In the genomic region with DNA sequence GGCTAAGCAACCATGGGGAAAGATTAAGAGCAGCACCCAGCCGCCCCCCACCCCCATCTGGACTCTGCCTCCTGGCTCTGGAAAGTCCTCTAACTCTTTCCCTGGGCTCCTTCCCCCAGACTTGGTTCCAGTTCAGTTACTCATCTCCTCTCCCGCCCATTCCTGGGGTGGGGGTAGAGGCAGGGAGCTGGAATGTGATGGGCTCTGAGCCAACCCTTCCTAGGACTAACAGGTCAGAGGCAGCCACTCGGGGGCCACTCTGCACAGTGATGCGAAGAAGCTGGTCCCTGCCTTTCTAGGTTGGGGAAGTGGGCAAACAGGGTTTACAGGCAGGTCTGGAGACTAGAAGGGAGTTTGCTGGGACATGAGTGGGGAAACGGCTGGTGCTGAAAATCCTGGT, we compare ENCODE assay signal across 8 mouse cellular contexts. TPM values are rescaled to one million over a fixed set of nuclear protein-coding genes. Genes with fewer than 3 reads are reported as not detected.
A peak's percentile ranks its signal among the peaks of the same experiment; 100 is the strongest.
DNase-seq lines count a peak whose midpoint lies in the region; ATAC-seq and TF ChIP-seq lines count a peak whose summit lies in the region.

No protein-coding gene starts in this region.

- no peaks in the 10 kb centered on the region for H3K36me3 ChIP-seq in heart, embryonic 15.5 days
- no peaks in the 10 kb centered on the region for H3K36me3 ChIP-seq in limb, embryonic 13.5 days
- no peaks in the 10 kb centered on the region for H3K36me3 ChIP-seq in neural tube, embryonic 15.5 days

- CTCF ChIA-PET in Patski (lab: Charles Lee) = interaction anchor here (1.1 to 2.0 kb wide), 5 partner anchors 11 to 57 kb away, joined by 3 to 6 read pairs (median 4); no protein-coding TSS in a partner anchor

- no peak overlapping the region for H3K4me3 ChIP-seq in heart, embryonic 15.5 days
- no peak overlapping the region for H3K4me3 ChIP-seq in limb, embryonic 13.5 days
- no peak overlapping the region for H3K4me3 ChIP-seq in neural tube, embryonic 15.5 days (replicated peaks)

- in situ Hi-C loops in Patski (cut with MboI; ENCODE audit: low pct_unique_long_range_greater_than_20kb) = no loop called here

- WGBS in heart, embryonic 15.5 days = 4% methylated on average over 5 of the region's 5 CpGs
- WGBS in limb, embryonic 13.5 days = 18% methylated on average over 5 of the region's 5 CpGs
- 47% methylated on average over 5 of the region's 5 CpGs for WGBS in neural tube, embryonic 15.5 days

- DNase-seq in Patski (ENCODE audit: low read depth, low spot score) = peak; percentile 96
- DNase-seq in embryo, embryonic 10 days (ENCODE audit: low spot score) = peak; percentile 61
- no peak for DNase-seq in frontal cortex, adult 2 months (ENCODE audit: extremely low spot score in 1 of 2, low spot score in 1 of 2)
- no peak for DNase-seq in cerebellum, postnatal 4 days (ENCODE audit: low spot score in 2 of 2)
- no peak for DNase-seq in thymus, postnatal 14 days

- POLR2A ChIA-PET in Patski (lab: Charles Lee) = interaction anchor here (0.6 to 0.7 kb wide), 3 partner anchors 18 to 248 kb away, joined by 3 read pairs; no protein-coding TSS in a partner anchor

- no peak for TF ChIP-seq CTCF in Patski (IDR thresholded peaks at IDR 0.05)

- no peaks in the 10 kb centered on the region for H3K9me3 ChIP-seq in heart, embryonic 15.5 days (replicated peaks)
- no peaks in the 10 kb centered on the region for H3K9me3 ChIP-seq in limb, embryonic 13.5 days
- no peaks in the 10 kb centered on the region for H3K9me3 ChIP-seq in neural tube, embryonic 15.5 days (replicated peaks)

- peak; percentile 87 for ATAC-seq in Patski
- peak; percentile 88 for ATAC-seq in heart, embryonic 15.5 days (replicated peaks; ENCODE audit: insufficient number of reproducible peaks, insufficient read depth, low FRiP score, low read depth)
- ATAC-seq in limb, embryonic 13.5 days (ENCODE audit: low FRiP score, low read depth) = peak; percentile 64; the same call in 1 of the 2 replicates
- no peak for ATAC-seq in neural tube, embryonic 15.5 days (ENCODE audit: low FRiP score)

- no peaks in the 10 kb centered on the region for H3K27me3 ChIP-seq in Patski
- H3K27me3 ChIP-seq in heart, embryonic 15.5 days = no peaks in the 10 kb centered on the region
- H3K27me3 ChIP-seq in limb, embryonic 13.5 days = peaks cover 4% of the 10 kb centered on the region; the same call in 1 of the 2 replicates
- peaks cover 15% of the 10 kb centered on the region for H3K27me3 ChIP-seq in neural tube, embryonic 15.5 days (replicated peaks)

- H3K4me1 ChIP-seq in heart, embryonic 15.5 days (replicated peaks) = peaks cover 40% of the 10 kb centered on the region
- peaks cover 39% of the 10 kb centered on the region for H3K4me1 ChIP-seq in limb, embryonic 13.5 days
- H3K4me1 ChIP-seq in neural tube, embryonic 15.5 days = peaks cover 17% of the 10 kb centered on the region

- H3K27ac ChIP-seq in heart, embryonic 15.5 days = peak overlapping the region; percentile 91
- H3K27ac ChIP-seq in limb, embryonic 13.5 days = peak overlapping the region; percentile 81
- 0 out of 2 replicates have a peak overlapping the region, but pooled peaks have one; percentile 56 for H3K27ac ChIP-seq in neural tube, embryonic 15.5 days (replicated peaks)

- peak overlapping the region; percentile 45 for H3K4me2 ChIP-seq in heart, embryonic 15.5 days
- H3K4me2 ChIP-seq in limb, embryonic 13.5 days (replicated peaks) = peak overlapping the region; percentile 22
- H3K4me2 ChIP-seq in neural tube, embryonic 15.5 days = no peak overlapping the region

- no peak overlapping the region for H3K9ac ChIP-seq in heart, embryonic 15.5 days
- H3K9ac ChIP-seq in limb, embryonic 13.5 days = no peak overlapping the region; the same call in 1 of the 2 replicates
- H3K9ac ChIP-seq in neural tube, embryonic 15.5 days (replicated peaks) = no peak overlapping the region

RNA-seq across cellular contexts. Expression of a gene that starts 5.2 kb away (rescaled TPM):
- 134 TPM for polyA plus RNA-seq in Patski (2021)
- 64.3 and 76.8 TPM in 2 replicates for polyA plus RNA-seq in heart, embryonic 15.5 days (2015; fragmentation: Nextera tagmentation; extraction: Ambion mirVana)
- 39.5 and 41.7 TPM in 2 replicates for polyA plus RNA-seq in limb, embryonic 13.5 days (2015; fragmentation: Nextera tagmentation; extraction: Ambion mirVana)
- 99.0 and 101 TPM in 2 replicates for polyA plus RNA-seq in neural tube, embryonic 15.5 days (2015; fragmentation: Nextera tagmentation; extraction: Ambion mirVana)
- 107 and 117 TPM in 2 replicates for polyA plus RNA-seq in frontal cortex, adult 2 months (2012; rRNA removed)

RNA-seq across cellular contexts. Expression of a gene that starts 5.3 kb away (rescaled TPM):
- 22.4 TPM for polyA plus RNA-seq in Patski (2021)
- polyA plus RNA-seq in heart, embryonic 15.5 days (2015; fragmentation: Nextera tagmentation; extraction: Ambion mirVana) = 20.0 and 24.0 TPM in 2 replicates
- polyA plus RNA-seq in limb, embryonic 13.5 days (2015; fragmentation: Nextera tagmentation; extraction: Ambion mirVana) = 10.9 and 11.2 TPM in 2 replicates
- 12.5 and 19.5 TPM in 2 replicates for polyA plus RNA-seq in neural tube, embryonic 15.5 days (2015; fragmentation: Nextera tagmentation; extraction: Ambion mirVana)
- polyA plus RNA-seq in frontal cortex, adult 2 months (2012; rRNA removed) = 69.2 and 78.4 TPM in 2 replicates

RNA-seq across cellular contexts. Expression of a gene that starts 42.0 kb away (rescaled TPM):
- 0.17 TPM for polyA plus RNA-seq in Patski (2021)
- polyA plus RNA-seq in heart, embryonic 15.5 days (2015; fragmentation: Nextera tagmentation; extraction: Ambion mirVana) = 0.86 and 3.5 TPM in 2 replicates
- 2.7 and 3.0 TPM in 2 replicates for polyA plus RNA-seq in limb, embryonic 13.5 days (2015; fragmentation: Nextera tagmentation; extraction: Ambion mirVana)
- 0.15 and 3.5 TPM in 2 replicates for polyA plus RNA-seq in neural tube, embryonic 15.5 days (2015; fragmentation: Nextera tagmentation; extraction: Ambion mirVana)
- 1.0 and 1.5 TPM in 2 replicates for polyA plus RNA-seq in frontal cortex, adult 2 months (2012; rRNA removed)

Comparison
In these comparisons a context has a peak if more than half of its experiments do, and no peak if none do; other contexts are left out.
1. DNase-seq: peak in Patski (single experiment) and embryo, embryonic 10 days (single experiment); none in frontal cortex, adult 2 months (0 of 2), cerebellum, postnatal 4 days (0 of 2) and thymus, postnatal 14 days (single experiment).
2. Peak in every context shown above with its lines, with median percentiles within 50 percentile points of each other: H3K27ac ChIP-seq.